Mouse (Mus musculus) lung, embryonic 14.5 days (tissue): ENCODE results near the gene Gm11009. TPM values are rescaled to one million over a fixed set of nuclear protein-coding genes. Genes with fewer than 3 reads are reported as not detected.
"Not testable (repeated sequence)": the region's sequence is repeated elsewhere in the genome, so short reads cannot be mapped to it uniquely, and the experiment has no call there.

Experiments used
- ATAC-seq: fragments of 200-750 bp; cut with Nextera tagmentation; 2 replicates; pipeline ENCODE4 v1.8.0; 2017; ENCODE audit warnings: mild to moderate bottlenecking, moderate TSS enrichment, moderate library complexity; ENCODE audit not compliant: insufficient read depth
- DNase-seq: peaks from one replicate; pipeline ENCODE4 v3.0.0-alpha.2; 2015
- H3K27ac ChIP-seq: fragments of 300-500 bp; sonication (generic); 2 replicates; pipeline ENCODE4 v1.5.1; 2014; ENCODE audit warnings: low read depth, mild to moderate bottlenecking, moderate library complexity
- H3K27me3 ChIP-seq: fragments of 300-500 bp; sonication (generic); 2 replicates; pipeline ENCODE4 v1.6.1; 2014; ENCODE audit warnings: low read length, control low read depth; ENCODE audit not compliant: insufficient read depth
- H3K36me3 ChIP-seq: fragments of 300-500 bp; sonication (generic); 2 replicates; pipeline ENCODE4 v1.6.1; 2014; ENCODE audit warnings: control low read depth; ENCODE audit not compliant: insufficient read depth
- H3K4me1 ChIP-seq: fragments of 300-500 bp; sonication (generic); 2 replicates; pipeline ENCODE4 v1.6.1; 2014; ENCODE audit warnings: antibody characterized with exemption, control low read depth; ENCODE audit not compliant: insufficient read depth
- H3K4me2 ChIP-seq: fragments of 300-500 bp; sonication (generic); 2 replicates; pipeline ENCODE4 v1.6.1; 2014; ENCODE audit warnings: mild to moderate bottlenecking
- H3K4me3 ChIP-seq: fragments of 300-500 bp; sonication (generic); 2 replicates; pipeline ENCODE4 v1.5.1; 2014; ENCODE audit warnings: low read depth, low read length
- H3K9ac ChIP-seq: fragments of 300-500 bp; sonication (generic); 2 replicates; pipeline ENCODE4 v1.6.1; 2014
- H3K9me3 ChIP-seq: fragments of 300-500 bp; sonication (generic); 2 replicates; pipeline ENCODE4 v1.6.1; 2016; ENCODE audit warnings: low read depth, low read length, control low read depth
- WGBS: fragments of 180-500 bp; shearing (Covaris S2); extraction: QIAGEN DNeasy Blood & Tissue Kit; methylation state at CpG from one replicate; pipeline ENCODE4 v1.1.7; 2014; 5-methylcytosine and 5-hydroxymethylcytosine counted together
- polyA plus RNA-seq: library from polyadenylated mRNA; unstranded; fragments of >200 nt; fragmentation: Nextera tagmentation; extraction: Ambion mirVana; gene quantifications from 2 replicates; pipeline ENCODE4 v1.2.1, GENCODE M21; 2014

Gene Gm11009
- not detected in 2 replicates for polyA plus RNA-seq

DNA sequence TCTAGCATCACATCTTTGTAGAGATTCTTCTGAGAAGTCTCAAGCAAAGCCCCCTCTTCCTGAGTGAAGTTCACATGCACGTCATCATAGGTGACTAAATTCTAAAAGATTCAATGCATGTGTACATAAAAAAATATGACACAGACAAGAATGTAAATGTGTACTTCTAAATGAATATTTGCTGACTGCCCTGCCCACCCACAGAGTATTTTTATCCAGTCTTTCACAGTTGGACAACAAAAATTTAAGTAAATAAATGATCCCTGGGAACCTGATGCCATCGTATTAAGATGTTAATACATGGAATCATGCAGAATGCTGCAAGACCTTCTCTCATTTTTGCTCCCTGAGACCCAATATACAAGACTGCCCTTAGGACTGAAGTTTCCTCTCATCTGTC, at the start of gene Gm11009:
Gene Gm11009, minus strand, starts transcription at position 101 of the 400 bp plus-strand sequence.
- not testable (repeated sequence) for H3K9ac ChIP-seq, H3K4me2 ChIP-seq, ATAC-seq, H3K27me3 ChIP-seq, H3K27ac ChIP-seq, H3K9me3 ChIP-seq, H3K4me3 ChIP-seq, H3K36me3 ChIP-seq, DNase-seq, H3K4me1 ChIP-seq
- no CpG with 5 or more reads among the region's 2 CpGs for WGBS

Other genes starting within 250 kb of the Gm11009 start
- gene Gm2004, start 169.7 kb downstream of the Gm11009 start, polyA plus RNA-seq, result 2.4 and 4.2 TPM in 2 replicates
- gene 2210418O10Rik, start 92.9 kb downstream of the Gm11009 start, polyA plus RNA-seq, result 16.4 and 17.4 TPM in 2 replicates
- 17.1 and 17.3 TPM in 2 replicates for gene Gm14435, start 104.1 kb upstream of the Gm11009 start, polyA plus RNA-seq
- 9.0 TPM in 1 of 2 replicates, not detected in the other for gene Gm14434, start 167.3 kb upstream of the Gm11009 start, polyA plus RNA-seq
- gene Zfp967, start 201.6 kb upstream of the Gm11009 start, polyA plus RNA-seq, result not detected in 2 replicates